Mouse (Mus musculus): ENCODE results near the gene Stkld1. TPM values are rescaled to one million over a fixed set of nuclear protein-coding genes. Genes with fewer than 3 reads are reported as not detected.

Gene Stkld1
- polyA plus RNA-seq, 1 experiment from 2014 or later, result 0.13 TPM

DNA sequence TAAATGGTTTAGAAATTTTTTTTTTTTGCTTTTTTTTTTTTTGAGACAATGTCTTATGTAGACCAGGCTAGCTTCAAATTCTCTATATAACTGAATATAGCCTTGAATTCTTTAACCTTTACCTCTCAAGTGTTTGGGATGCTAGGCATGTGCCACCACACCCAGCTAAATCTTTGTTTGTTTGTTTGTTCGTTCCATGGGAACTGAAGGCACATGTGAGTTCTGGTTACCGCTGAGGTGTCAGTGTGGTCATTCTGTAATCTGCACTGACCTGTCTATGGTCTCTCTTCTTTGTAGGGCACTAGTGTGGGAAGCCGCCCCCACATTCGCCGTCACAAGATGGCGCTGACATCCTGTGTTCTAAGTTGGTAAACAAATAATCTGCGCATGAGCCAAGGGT, 64.1 kb downstream of the Stkld1 start:
- Histone ChIP-seq H3K4me2 (replicated peaks; ENCODE audit: low read depth, low read length) (no peak overlapping the region), H3K9me3 (ENCODE audit: low read length) (no peaks in the 10 kb centered on the region), H3K4me1 (ENCODE audit: insufficient read depth, low read depth, low read length) (no peaks in the 10 kb centered on the region), H3K27me3 (replicated peaks; ENCODE audit: insufficient read depth, low read length) (no peaks in the 10 kb centered on the region), H3K9ac (replicated peaks; ENCODE audit: low read depth) (no peak overlapping the region), H3K27ac (ENCODE audit: low read length) (no peak overlapping the region), H3K4me3 (ENCODE audit: low read depth, low read length) (no peak overlapping the region), H3K36me3 (ENCODE audit: insufficient read depth, low read length) (no peaks in the 10 kb centered on the region)
- no peak for DNase-seq (ENCODE audit: low spot score)
- no peak for ATAC-seq
- WGBS, result 81% methylated on average over 6 of the region's 7 CpGs
- TF ChIP-seq EP300 (IDR thresholded peaks at IDR 0.05) (no peak), CTCF (IDR thresholded peaks at IDR 0.05) (no peak)

Other genes starting within 250 kb of the Stkld1 start
- gene Abo, start 69.1 kb upstream of the Stkld1 start, polyA plus RNA-seq (2015; fragmentation: Nextera tagmentation; extraction: Ambion mirVana), result not detected in 2 replicates
- gene Surf6, start 31.2 kb upstream of the Stkld1 start, polyA plus RNA-seq (2015; fragmentation: Nextera tagmentation; extraction: Ambion mirVana), result 11.8 and 13.5 TPM in 2 replicates
- gene Med22, start 23.4 kb upstream of the Stkld1 start, polyA plus RNA-seq (2015; fragmentation: Nextera tagmentation; extraction: Ambion mirVana), result 32.6 and 33.8 TPM in 2 replicates
- gene Rpl7a, start 23.3 kb upstream of the Stkld1 start, polyA plus RNA-seq (2015; fragmentation: Nextera tagmentation; extraction: Ambion mirVana), result 380 and 417 TPM in 2 replicates
- 23.0 and 23.8 TPM in 2 replicates for gene Surf2, start 17.7 kb upstream of the Stkld1 start, polyA plus RNA-seq (2015; fragmentation: Nextera tagmentation; extraction: Ambion mirVana)
- 59.6 and 59.7 TPM in 2 replicates for gene Surf1, start 17.5 kb upstream of the Stkld1 start, polyA plus RNA-seq (2015; fragmentation: Nextera tagmentation; extraction: Ambion mirVana)
- 167 and 171 TPM in 2 replicates for gene Surf4, start 119 bp upstream of the Stkld1 start, polyA plus RNA-seq (2015; fragmentation: Nextera tagmentation; extraction: Ambion mirVana)
- gene Rexo4, start 30.3 kb downstream of the Stkld1 start, polyA plus RNA-seq (2015; fragmentation: Nextera tagmentation; extraction: Ambion mirVana), result 21.4 and 22.1 TPM in 2 replicates
- 0.26 TPM in 2 replicates for gene Adamts13, start 39.4 kb downstream of the Stkld1 start, polyA plus RNA-seq (2015; fragmentation: Nextera tagmentation; extraction: Ambion mirVana)
- gene Cacfd1, start 75.9 kb downstream of the Stkld1 start, polyA plus RNA-seq (2015; fragmentation: Nextera tagmentation; extraction: Ambion mirVana), result 39.9 and 42.1 TPM in 2 replicates
- gene Slc2a6, start 94.0 kb downstream of the Stkld1 start, polyA plus RNA-seq (2015; fragmentation: Nextera tagmentation; extraction: Ambion mirVana), result 1.1 and 1.3 TPM in 2 replicates
- 0.36 and 0.76 TPM in 2 replicates for gene Mymk, start 138.1 kb downstream of the Stkld1 start, polyA plus RNA-seq (2015; fragmentation: Nextera tagmentation; extraction: Ambion mirVana)
- gene Adamtsl2, start 145.3 kb downstream of the Stkld1 start, polyA plus RNA-seq (2015; fragmentation: Nextera tagmentation; extraction: Ambion mirVana), result 50.6 and 52.3 TPM in 2 replicates
- 0.26 and 0.43 TPM in 2 replicates for gene Fam163b, start 208.4 kb downstream of the Stkld1 start, polyA plus RNA-seq (2015; fragmentation: Nextera tagmentation; extraction: Ambion mirVana)
- gene Dbh, start 231.2 kb downstream of the Stkld1 start, polyA plus RNA-seq (2015; fragmentation: Nextera tagmentation; extraction: Ambion mirVana), result 0.17 and 0.37 TPM in 2 replicates

Measured in lung, postnatal 0 days (tissue).